Mouse (Mus musculus) retina, postnatal 1 day (tissue): Measurements from ENCODE around the gene Lamtor4.

Experiments
- DNase-seq: peaks from one replicate; pipeline ENCODE4 v3.0.0-alpha.2; 2012

Lamtor4 gene

GRCm38 (mm10) chr5:138262001-138262400, 6.7 kb downstream of the Lamtor4 start:
- DNase-seq = no peak

- no peak for DNase-seq
Measured at GRCm38 (mm10) chr5:138262582-138263240, 7.4 kb downstream of the Lamtor4 start.

GRCm38 (mm10) chr5:138263260-138264206, 8.3 kb downstream of the Lamtor4 start, which contains the start of gene BC037034:
Gene BC037034 (minus strand): TSS chr5:138264033.
- peak; percentile 92 for DNase-seq

- no peak for DNase-seq
Measured at GRCm38 (mm10) chr5:138264207-138264578, 8.9 kb downstream of the Lamtor4 start.

GRCm38 (mm10) chr5:138265712-138266111, 10.4 kb downstream of the Lamtor4 start:
- no peak for DNase-seq

- DNase-seq = no peak
Measured at GRCm38 (mm10) chr5:138267114-138267513, 11.8 kb downstream of the Lamtor4 start.

- no peak for DNase-seq
Measured at GRCm38 (mm10) chr5:138268980-138269379, 13.7 kb downstream of the Lamtor4 start.

- DNase-seq = peak; percentile 32
Measured at GRCm38 (mm10) chr5:138271232-138271631, 15.9 kb downstream of the Lamtor4 start.

GRCm38 (mm10) chr5:138272409-138272923, 17.2 kb downstream of the Lamtor4 start, which contains the start of gene Gal3st4:
Gene Gal3st4 (minus strand): TSS chr5:138272840.
- peak; percentile 64 for DNase-seq

GRCm38 (mm10) chr5:138274186-138274585, 18.9 kb downstream of the Lamtor4 start:
- DNase-seq = no peak

- peak; percentile 46 for DNase-seq
Measured at GRCm38 (mm10) chr5:138275216-138276050, 20.2 kb downstream of the Lamtor4 start.

- no peak for DNase-seq
Measured at GRCm38 (mm10) chr5:138277994-138278393, 22.7 kb downstream of the Lamtor4 start.

- peak; percentile 99 for DNase-seq
Measured at GRCm38 (mm10) chr5:138279585-138280424, 24.5 kb downstream of the Lamtor4 start, which contains the start of the genes Gm43720, Gpc2 and Stag3. Gene Gm43720 (minus strand): TSS chr5:138279958. Gene Gpc2 (minus strand): TSS chr5:138280005. Gene Stag3 (plus strand): TSS chr5:138280240.

GRCm38 (mm10) chr5:138280425-138280768, 25.1 kb downstream of the Lamtor4 start:
- no peak for DNase-seq

GRCm38 (mm10) chr5:138280829-138281228, 25.5 kb downstream of the Lamtor4 start:
- DNase-seq = no peak

GRCm38 (mm10) chr5:138281798-138282197, 26.5 kb downstream of the Lamtor4 start:
- no peak for DNase-seq

GRCm38 (mm10) chr5:138283540-138283939, 28.3 kb downstream of the Lamtor4 start:
- no peak for DNase-seq

GRCm38 (mm10) chr5:138287861-138288260, 32.6 kb downstream of the Lamtor4 start:
- no peak for DNase-seq

- no peak for DNase-seq
Measured at GRCm38 (mm10) chr5:138291638-138292037, 36.4 kb downstream of the Lamtor4 start.

GRCm38 (mm10) chr5:138294158-138294557, 38.9 kb downstream of the Lamtor4 start:
- no peak for DNase-seq

- DNase-seq = no peak
Measured at GRCm38 (mm10) chr5:138299613-138300012, 44.3 kb downstream of the Lamtor4 start.
